Mouse (Mus musculus): ENCODE measurements around the gene Cttnbp2nl. TPM values are rescaled to one million over a fixed set of nuclear protein-coding genes. Genes with fewer than 3 reads are reported as not detected.
A peak's percentile ranks its signal among the peaks of the same experiment; 100 is the strongest.

The Cttnbp2nl gene
- 51.2 and 52.4 TPM in 2 replicates for polyA plus RNA-seq (2016; fragmentation: Nextera tagmentation; extraction: Ambion mirVana)

DNA sequence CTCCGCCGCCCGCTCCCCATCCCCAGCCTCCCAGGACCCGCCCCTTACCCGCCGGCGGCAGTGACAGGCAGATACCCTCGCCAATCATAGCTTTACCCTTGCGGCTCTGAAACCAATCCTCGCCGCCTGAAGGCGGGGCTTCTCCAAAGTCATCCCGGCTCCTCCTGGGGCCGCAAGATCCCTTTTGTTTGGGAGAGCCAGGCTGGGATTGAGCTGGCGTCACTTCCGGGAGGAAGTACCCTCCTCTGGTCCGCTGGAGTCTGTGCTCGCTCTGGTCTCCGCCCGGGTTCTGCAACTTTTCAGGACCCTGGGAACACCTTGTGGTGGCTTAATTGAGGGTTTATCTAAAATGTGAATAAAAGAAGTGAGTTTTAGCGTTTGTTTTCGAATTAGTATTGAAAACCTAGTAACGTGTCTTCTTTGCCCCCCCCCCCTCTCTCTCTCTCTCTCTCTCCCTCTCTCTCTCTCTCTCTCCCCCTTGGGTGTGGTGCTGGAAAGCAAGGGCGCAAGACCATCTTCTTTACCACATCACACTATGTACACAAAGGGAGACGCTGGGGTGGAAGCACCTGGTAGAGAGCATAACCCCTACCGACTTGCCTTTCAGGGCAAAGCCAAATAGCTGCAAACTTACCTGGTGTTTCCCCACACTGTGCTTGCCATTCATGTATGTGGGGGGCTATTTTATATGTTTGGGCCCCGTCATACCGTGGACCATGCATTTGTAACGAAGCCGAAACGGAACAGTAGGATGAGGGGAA is at the start of gene Cttnbp2nl:
Cttnbp2nl (minus strand) TSS at position 210 of the 761 bp plus-strand sequence.
- H3K4me1 ChIP-seq = peaks cover 38% of the 10 kb centered on the region
- H3K4me3 ChIP-seq = peak within 1 kb of the TSS; percentile 78
- 3% methylated on average over 31 of the region's 31 CpGs for WGBS
- H3K9me3 ChIP-seq = no peaks in the 10 kb centered on the region
- H3K27ac ChIP-seq (replicated peaks) = peak within 1 kb of the TSS; percentile 91
- DNase-seq (ENCODE audit: low spot score) = peak; percentile 99
- peaks cover 5% of the 10 kb centered on the region; the same call in 1 of the 2 replicates for H3K36me3 ChIP-seq (replicated peaks)
- no peaks in the 10 kb centered on the region for H3K27me3 ChIP-seq (replicated peaks; ENCODE audit: low read depth, poor library complexity, severe bottlenecking)

DNA sequence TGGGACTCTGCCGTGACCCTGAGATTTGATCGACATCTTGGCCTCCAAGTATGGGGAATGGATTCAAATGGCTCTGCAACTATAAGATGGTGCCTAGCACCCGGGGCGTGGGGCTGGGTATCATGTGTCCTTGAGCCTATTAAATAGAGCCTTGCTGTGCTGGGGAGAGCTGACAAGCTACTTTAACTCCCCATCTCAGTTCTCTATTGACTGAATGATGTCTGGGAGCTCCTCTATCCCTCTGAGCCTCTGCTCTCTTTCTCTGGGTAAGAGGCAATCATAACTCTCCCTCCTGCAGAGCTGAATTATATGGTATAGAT is 47.3 kb upstream of the Cttnbp2nl start:
- H3K27ac ChIP-seq (replicated peaks) = no peak overlapping the region
- 61% methylated on average over 4 of the region's 4 CpGs for WGBS
- H3K9me3 ChIP-seq = no peaks in the 10 kb centered on the region
- peaks cover 10% of the 10 kb centered on the region for H3K4me1 ChIP-seq
- DNase-seq (ENCODE audit: low spot score) = no peak
- no peaks in the 10 kb centered on the region for H3K36me3 ChIP-seq (replicated peaks)
- no peaks in the 10 kb centered on the region for H3K27me3 ChIP-seq (replicated peaks; ENCODE audit: low read depth, poor library complexity, severe bottlenecking)
- H3K4me3 ChIP-seq = no peak overlapping the region

DNA sequence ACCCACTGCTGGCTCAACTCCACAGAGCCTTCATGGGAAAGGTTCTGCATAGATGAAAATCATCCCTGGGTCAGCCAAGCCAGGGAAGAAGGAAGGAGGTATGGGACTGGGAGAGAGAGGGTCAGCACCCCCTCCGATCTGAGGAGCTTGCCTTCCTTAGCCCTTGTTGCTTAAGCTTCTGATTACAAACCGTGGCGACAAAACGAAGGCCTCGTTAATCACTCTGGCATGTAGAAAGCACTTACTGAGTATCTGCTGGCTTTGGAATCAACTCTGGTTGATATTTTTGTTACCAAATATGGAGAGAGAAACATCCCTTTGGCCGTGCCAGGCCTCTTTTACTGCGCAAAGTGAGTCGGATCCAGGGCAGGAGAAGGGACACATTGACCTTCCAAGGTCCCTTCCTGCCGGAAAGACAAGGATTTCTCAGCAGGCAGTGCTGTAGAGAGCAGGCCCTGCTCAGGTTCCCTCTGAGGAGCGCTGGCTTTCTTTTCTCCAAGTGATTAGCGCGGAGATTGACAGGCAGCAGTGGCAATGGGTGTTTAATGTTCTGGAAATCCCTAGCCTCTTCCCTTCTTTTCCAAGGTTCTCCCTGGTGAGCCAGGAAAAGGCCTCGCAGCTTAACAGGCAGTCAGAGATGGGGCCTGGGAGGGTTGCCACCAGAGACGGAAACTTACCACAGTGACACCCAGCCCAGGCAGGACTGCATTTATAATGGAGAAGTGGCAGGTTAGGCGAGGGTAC is 46.8 kb upstream of the Cttnbp2nl start:
- WGBS = 31% methylated on average over 15 of the region's 15 CpGs
- H3K36me3 ChIP-seq (replicated peaks) = no peaks in the 10 kb centered on the region
- no peaks in the 10 kb centered on the region for H3K9me3 ChIP-seq
- no peak overlapping the region for H3K4me3 ChIP-seq
- no peak overlapping the region for H3K27ac ChIP-seq (replicated peaks)
- no peak for DNase-seq (ENCODE audit: low spot score)
- no peaks in the 10 kb centered on the region for H3K27me3 ChIP-seq (replicated peaks; ENCODE audit: low read depth, poor library complexity, severe bottlenecking)
- H3K4me1 ChIP-seq = peaks cover 10% of the 10 kb centered on the region

DNA sequence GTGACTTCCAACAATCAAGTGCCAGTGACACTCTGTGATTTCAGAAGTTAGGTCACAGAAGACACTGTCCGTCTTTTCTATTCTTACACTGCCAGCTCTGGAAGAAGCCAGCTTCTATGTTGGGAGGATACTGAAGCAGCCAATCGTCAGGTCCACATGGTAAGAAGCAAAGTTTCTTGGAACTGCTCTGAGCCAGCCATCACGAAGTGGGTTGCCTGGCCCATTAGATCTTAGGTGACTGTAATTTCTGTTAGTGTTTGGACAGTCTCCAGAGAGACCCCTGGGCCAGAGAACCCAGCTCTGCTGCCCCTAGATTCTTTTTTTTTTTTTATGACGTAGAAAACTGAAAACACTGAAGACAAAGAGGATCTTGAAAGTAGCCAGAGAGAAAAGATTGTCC is 44.6 kb upstream of the Cttnbp2nl start:
- Histone ChIP-seq H3K9me3 (no peaks in the 10 kb centered on the region), H3K4me3 (no peak overlapping the region), H3K27me3 (replicated peaks; ENCODE audit: low read depth, poor library complexity, severe bottlenecking) (no peaks in the 10 kb centered on the region), H3K36me3 (replicated peaks) (no peaks in the 10 kb centered on the region), H3K4me1 (peaks cover 10% of the 10 kb centered on the region), H3K27ac (replicated peaks) (no peak overlapping the region)
- WGBS = 85% methylated on average over 4 of the region's 4 CpGs
- DNase-seq (ENCODE audit: low spot score) = no peak

DNA sequence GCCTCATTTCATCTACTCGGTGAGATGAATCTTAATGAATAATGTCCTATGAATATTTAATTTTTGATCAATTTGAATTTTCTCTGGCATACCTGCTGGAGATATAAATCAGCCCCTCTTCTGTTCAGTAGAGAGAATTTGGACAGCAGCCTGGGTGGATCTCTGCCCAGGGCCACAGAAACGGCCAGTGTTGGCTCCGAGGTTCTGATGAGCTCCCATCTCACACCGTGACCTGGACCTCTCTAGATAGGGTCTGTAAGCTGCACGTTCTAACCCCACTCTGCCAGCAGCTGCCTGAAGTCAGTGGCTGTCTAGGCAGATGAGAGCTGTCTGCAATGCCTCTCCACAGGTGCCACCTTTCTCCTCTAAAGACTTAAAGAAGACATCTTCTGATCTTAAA is 42.1 kb upstream of the Cttnbp2nl start:
- no peaks in the 10 kb centered on the region for H3K36me3 ChIP-seq (replicated peaks)
- no peaks in the 10 kb centered on the region for H3K9me3 ChIP-seq
- H3K4me1 ChIP-seq = peaks cover 7% of the 10 kb centered on the region
- H3K4me3 ChIP-seq = no peak overlapping the region
- WGBS = 84% methylated on average over 5 of the region's 5 CpGs
- DNase-seq (ENCODE audit: low spot score) = no peak
- H3K27me3 ChIP-seq (replicated peaks; ENCODE audit: low read depth, poor library complexity, severe bottlenecking) = no peaks in the 10 kb centered on the region
- H3K27ac ChIP-seq (replicated peaks) = no peak overlapping the region

DNA sequence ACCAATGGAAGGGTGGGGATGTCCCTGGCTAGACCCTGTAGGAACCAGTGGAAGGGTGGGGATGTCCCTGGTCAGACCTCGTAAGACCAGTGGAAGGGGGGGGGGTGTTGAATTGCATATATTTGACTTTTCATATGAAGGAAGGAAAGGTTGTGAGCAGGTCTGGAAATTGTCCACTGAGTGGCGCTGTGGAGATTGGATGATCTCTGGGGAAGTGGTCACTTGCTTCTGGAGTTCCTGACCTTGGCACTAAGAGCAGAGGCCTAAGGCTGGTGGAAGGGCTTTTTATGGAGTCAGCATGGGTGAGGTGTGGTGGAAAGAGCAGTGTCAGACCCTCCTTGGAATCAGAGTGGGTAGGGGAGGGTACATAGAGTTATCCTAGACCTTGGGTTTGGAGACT is 41.5 kb upstream of the Cttnbp2nl start:
- no peak for DNase-seq (ENCODE audit: low spot score)
- H3K4me1 ChIP-seq = peaks cover 1% of the 10 kb centered on the region; the same call in 1 of the 2 replicates
- 50% methylated on average over 2 of the region's 2 CpGs for WGBS

DNA sequence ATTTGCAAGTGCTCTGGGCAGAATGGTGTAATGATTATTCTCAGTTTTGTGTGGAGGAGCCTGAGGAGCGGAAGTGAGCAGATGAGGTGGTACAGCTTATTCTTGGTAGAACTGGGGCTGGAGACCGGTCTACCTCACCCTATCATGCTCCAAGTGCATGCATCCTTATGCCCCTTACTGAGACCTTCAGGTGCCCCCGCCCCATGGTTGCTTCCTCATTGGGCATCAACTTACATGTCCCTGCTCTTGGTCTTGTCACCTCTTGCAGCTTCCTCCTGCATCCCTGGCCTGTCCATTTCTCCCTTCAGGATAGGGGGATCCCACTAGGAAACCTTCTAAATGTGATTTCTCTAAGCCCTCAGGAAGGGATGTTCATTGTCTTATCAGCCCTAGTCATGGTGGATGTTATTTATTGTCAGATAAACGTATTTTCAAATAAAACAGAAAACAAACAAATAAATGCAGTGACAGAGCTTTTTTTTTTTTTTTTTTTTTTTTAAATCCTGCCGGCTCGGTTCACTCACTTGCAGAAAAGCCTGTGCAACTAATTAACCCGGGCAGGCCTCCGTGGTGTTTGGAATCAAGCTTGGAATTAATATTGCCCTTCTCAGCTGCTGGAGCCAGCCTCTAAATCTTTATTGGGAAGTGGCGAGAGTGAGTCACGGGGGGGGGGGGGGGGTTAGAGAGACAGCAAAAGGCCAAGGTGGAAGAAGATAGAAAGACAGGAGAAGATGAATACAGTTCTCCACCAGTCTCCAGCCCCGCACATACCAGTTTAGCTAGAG is 40.0 kb upstream of the Cttnbp2nl start:
- no peak overlapping the region for H3K4me3 ChIP-seq
- H3K27ac ChIP-seq (replicated peaks) = no peak overlapping the region
- no peaks in the 10 kb centered on the region for H3K4me1 ChIP-seq
- DNase-seq (ENCODE audit: low spot score) = no peak
- H3K27me3 ChIP-seq (replicated peaks; ENCODE audit: low read depth, poor library complexity, severe bottlenecking) = no peaks in the 10 kb centered on the region
- H3K36me3 ChIP-seq (replicated peaks) = no peaks in the 10 kb centered on the region
- H3K9me3 ChIP-seq = no peaks in the 10 kb centered on the region
- 70% methylated on average over 11 of the region's 11 CpGs for WGBS

More for the DNA sequence above, 41.5 kb upstream of the Cttnbp2nl start:
- H3K27ac ChIP-seq (replicated peaks) = no peak overlapping the region
- no peaks in the 10 kb centered on the region for H3K9me3 ChIP-seq
- no peaks in the 10 kb centered on the region for H3K36me3 ChIP-seq (replicated peaks)
- H3K27me3 ChIP-seq (replicated peaks; ENCODE audit: low read depth, poor library complexity, severe bottlenecking) = no peaks in the 10 kb centered on the region
- H3K4me3 ChIP-seq = no peak overlapping the region

DNA sequence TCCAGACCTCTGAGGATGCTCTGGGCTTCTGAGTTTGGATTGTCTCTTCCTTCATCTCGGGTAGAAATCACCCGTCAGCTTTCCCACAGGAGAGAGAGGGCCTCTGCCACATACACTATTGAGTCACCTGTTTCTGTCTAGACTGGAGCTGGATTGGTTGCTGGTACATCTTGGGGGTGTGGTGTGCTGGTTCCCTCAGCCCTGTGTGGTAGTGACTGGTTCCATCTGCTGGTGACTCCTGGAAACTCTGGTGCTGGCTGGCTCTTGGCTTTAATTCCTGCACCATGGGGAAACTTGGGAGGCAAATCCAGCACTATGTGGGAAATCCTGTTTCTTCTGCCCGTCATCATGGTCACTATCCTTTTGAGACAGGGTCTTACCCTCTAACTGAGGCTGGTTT is 38.0 kb upstream of the Cttnbp2nl start:
- Histone ChIP-seq H3K9me3 (no peaks in the 10 kb centered on the region), H3K4me1 (no peaks in the 10 kb centered on the region; the same call in 1 of the 2 replicates), H3K27me3 (replicated peaks; ENCODE audit: low read depth, poor library complexity, severe bottlenecking) (no peaks in the 10 kb centered on the region), H3K4me3 (no peak overlapping the region), H3K27ac (replicated peaks) (no peak overlapping the region), H3K36me3 (replicated peaks) (no peaks in the 10 kb centered on the region)
- DNase-seq (ENCODE audit: low spot score) = peak; percentile 58
- WGBS = 21% methylated on average over 3 of the region's 3 CpGs

DNA sequence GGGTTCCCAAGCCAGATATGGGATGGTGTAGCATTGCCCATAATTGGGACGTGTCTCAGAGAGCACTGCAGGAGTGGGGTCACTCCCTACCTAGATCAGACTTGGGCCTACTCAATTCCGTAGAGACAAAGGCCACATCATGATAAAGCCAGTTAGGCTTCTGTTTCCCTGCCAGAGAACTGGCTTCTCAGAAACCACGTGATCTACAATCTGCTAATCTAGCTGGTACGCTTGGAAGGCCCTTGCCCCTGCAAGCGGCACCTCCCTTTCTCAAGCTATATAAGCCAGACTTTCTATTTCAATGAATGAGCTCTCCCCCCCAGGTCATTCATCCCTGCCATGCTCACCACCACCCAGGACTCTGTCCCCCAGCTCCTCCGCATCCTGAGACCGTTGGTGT is 37.2 kb upstream of the Cttnbp2nl start:
- H3K36me3 ChIP-seq (replicated peaks) = no peaks in the 10 kb centered on the region
- H3K4me3 ChIP-seq = no peak overlapping the region
- no peaks in the 10 kb centered on the region for H3K9me3 ChIP-seq
- no peak for DNase-seq (ENCODE audit: low spot score)
- no peaks in the 10 kb centered on the region for H3K27me3 ChIP-seq (replicated peaks; ENCODE audit: low read depth, poor library complexity, severe bottlenecking)
- WGBS = 90% methylated on average over 7 of the region's 7 CpGs
- H3K27ac ChIP-seq (replicated peaks) = no peak overlapping the region
- no peaks in the 10 kb centered on the region; the same call in 1 of the 2 replicates for H3K4me1 ChIP-seq

DNA sequence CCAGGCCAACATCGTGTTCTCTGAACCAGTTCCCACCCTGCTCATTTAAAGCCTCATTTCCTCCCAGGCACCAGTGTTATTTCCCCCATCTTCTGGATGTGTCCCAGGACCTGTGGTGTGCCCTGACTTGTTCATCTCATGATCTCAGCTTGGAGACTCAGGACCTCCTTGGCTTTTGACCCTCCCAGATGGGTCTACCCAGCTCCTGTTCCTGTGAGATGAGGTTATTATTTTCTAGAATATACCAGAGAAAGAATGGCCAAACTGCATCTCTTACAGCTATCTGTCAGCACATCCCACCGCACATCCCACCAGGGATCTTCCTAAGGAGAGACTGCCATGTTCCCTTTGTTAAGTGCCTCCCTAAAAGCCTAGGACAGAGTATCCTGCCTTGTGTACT is 35.7 kb upstream of the Cttnbp2nl start:
- no peak for DNase-seq (ENCODE audit: low spot score)
- 89% methylated on average over 2 of the region's 2 CpGs for WGBS

DNA sequence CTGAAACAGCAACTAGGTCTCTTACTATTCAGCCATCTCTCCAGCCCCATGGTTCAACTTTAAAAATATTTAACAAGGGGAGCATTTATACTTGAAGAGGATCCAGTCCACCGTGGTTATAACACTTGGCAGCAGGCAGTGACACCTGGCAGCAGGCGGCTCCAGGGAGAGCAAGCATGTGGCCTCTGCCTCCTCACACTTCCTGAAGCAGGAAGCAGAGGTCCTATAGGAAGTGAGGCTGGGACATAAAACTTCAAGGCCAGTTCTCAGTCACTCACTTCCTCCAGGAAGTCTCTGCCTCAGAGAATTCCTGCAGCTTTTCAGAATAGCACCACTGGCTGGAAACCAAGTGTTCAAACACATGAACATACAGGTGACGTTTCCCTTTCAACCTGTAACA is 34.4 kb upstream of the Cttnbp2nl start:
- no peaks in the 10 kb centered on the region for H3K9me3 ChIP-seq
- no peaks in the 10 kb centered on the region for H3K36me3 ChIP-seq (replicated peaks)
- no peaks in the 10 kb centered on the region for H3K27me3 ChIP-seq (replicated peaks; ENCODE audit: low read depth, poor library complexity, severe bottlenecking)
- 63% methylated on average over 3 of the region's 3 CpGs for WGBS
- no peak overlapping the region for H3K4me3 ChIP-seq
- no peak overlapping the region for H3K27ac ChIP-seq (replicated peaks)
- no peaks in the 10 kb centered on the region; the same call in 1 of the 2 replicates for H3K4me1 ChIP-seq
- no peak for DNase-seq (ENCODE audit: low spot score)

More for the DNA sequence above, 35.7 kb upstream of the Cttnbp2nl start:
- Histone ChIP-seq H3K27ac (replicated peaks) (no peak overlapping the region), H3K27me3 (replicated peaks; ENCODE audit: low read depth, poor library complexity, severe bottlenecking) (no peaks in the 10 kb centered on the region), H3K4me1 (no peaks in the 10 kb centered on the region; the same call in 1 of the 2 replicates), H3K36me3 (replicated peaks) (no peaks in the 10 kb centered on the region), H3K9me3 (no peaks in the 10 kb centered on the region), H3K4me3 (no peak overlapping the region)

DNA sequence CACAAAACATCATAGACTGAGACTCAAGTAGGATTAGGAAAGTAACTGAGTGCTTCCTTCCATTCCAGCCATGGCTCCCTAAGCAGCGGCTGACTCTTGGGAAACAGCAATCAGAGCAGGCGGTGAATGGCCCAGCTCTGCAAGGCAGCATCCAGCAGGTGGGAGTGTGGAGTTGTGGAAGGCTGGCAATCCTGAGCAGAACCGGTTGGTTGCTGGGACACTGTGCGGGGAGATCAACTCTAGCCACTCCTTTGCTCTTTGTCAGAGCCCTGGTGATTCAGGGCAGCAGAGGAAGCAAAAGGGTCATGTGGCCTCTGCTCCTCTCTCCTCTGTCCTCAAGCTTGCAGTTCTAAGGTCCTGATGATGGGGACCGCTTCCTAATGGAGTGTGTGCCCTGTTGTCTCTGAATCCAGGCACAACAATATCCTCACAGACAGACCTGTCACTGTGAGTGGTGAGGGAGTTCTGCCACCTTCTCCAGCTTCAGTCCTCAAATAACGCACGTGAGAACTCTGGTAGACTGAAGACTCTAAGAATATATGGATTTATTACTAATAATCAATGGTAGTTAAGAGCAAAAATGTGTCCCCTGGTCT is 25.4 kb upstream of the Cttnbp2nl start:
- 21% methylated on average over 7 of the region's 7 CpGs for WGBS
- Histone ChIP-seq H3K27me3 (replicated peaks; ENCODE audit: low read depth, poor library complexity, severe bottlenecking) (0 out of 2 replicates have a peak, but pooled peaks cover 5% of the 10 kb centered on the region), H3K27ac (replicated peaks) (peak overlapping the region; percentile 72), H3K4me3 (no peak overlapping the region; the same call in 1 of the 2 replicates), H3K4me1 (peaks cover 9% of the 10 kb centered on the region), H3K9me3 (no peaks in the 10 kb centered on the region), H3K36me3 (replicated peaks) (no peaks in the 10 kb centered on the region)
- DNase-seq (ENCODE audit: low spot score) = peak; percentile 86
